Mouse (Mus musculus) olfactory bulb, adult 2 months (tissue): ENCODE results near the gene Fam13a. TPM values are rescaled to one million over a fixed set of nuclear protein-coding genes. Genes with fewer than 3 reads are reported as not detected.

Experiments used
- H3K27ac ChIP-seq: fragments of 200-500 bp; 2 replicates; pipeline ENCODE4 v1.5.1; 2012; ENCODE audit warnings: low read depth, low read length; ENCODE audit not compliant: insufficient read depth
- H3K4me1 ChIP-seq: fragments of 200-500 bp; 2 replicates; pipeline ENCODE4 v1.6.1; 2012; ENCODE audit warnings: low read length; ENCODE audit not compliant: control insufficient read depth, insufficient read depth
- H3K4me3 ChIP-seq: fragments of 200-500 bp; 2 replicates; pipeline ENCODE4 v1.5.1; 2012; ENCODE audit warnings: mild to moderate bottlenecking, low read depth, low read length, moderate library complexity; ENCODE audit not compliant: insufficient read depth
- CTCF ChIP-seq: fragments of 200-500 bp; IDR thresholded peaks from 2 replicates; pipeline ENCODE4 v1.5.1; 2012; ENCODE audit warnings: low read depth, mild to moderate bottlenecking, low read length, moderate library complexity; ENCODE audit not compliant: insufficient read depth
- POLR2A ChIP-seq: fragments of 200-500 bp; IDR thresholded peaks from 2 replicates; pipeline ENCODE4 v1.6.1; 2012; ENCODE audit warnings: mild to moderate bottlenecking, low read depth, low read length, moderate library complexity; ENCODE audit not compliant: insufficient read depth
- WGBS: fragments of 180-500 bp; shearing (Covaris S2); methylation state at CpG from one replicate; pipeline ENCODE4 v1.1.7; 2018; 5-methylcytosine and 5-hydroxymethylcytosine counted together
- polyA plus RNA-seq: library from polyadenylated mRNA; stranded (reverse); fragments of >200 nt; gene quantifications from 2 replicates; pipeline ENCODE4 v1.2.4, GENCODE M21; 2012; ENCODE audit warnings: low replicate concordance; ENCODE audit not compliant: missing spikeins, insufficient read depth, insufficient read length

Fam13a gene
- polyA plus RNA-seq, 1 experiment, result not detected

GRCm38 (mm10) chr6:58894994-58895393 lies 129.4 kb downstream of the Fam13a start:
- WGBS, result 42% methylated on average over 4 of the region's 4 CpGs

DNA sequence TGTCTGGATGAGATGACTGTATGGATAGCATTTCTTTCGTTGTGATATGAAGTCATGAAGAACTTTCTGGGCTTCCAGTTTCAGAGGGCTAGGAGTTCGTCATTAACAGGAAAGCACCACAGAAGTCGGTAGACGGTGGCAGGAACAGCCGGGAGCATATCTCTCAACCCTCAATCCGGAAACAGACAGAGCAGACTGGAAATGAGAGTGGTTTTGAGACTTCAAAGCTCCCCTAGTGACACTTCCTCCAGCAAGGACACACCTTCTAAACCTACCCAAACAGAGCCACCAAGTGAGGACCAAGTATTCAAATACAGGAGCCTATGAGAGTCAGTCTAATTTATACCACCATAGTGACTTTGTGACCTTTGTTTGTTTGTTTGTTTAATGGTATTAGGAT lies 131.0 kb downstream of the Fam13a start:
- WGBS, result 90% methylated on average over 6 of the region's 6 CpGs
- TF ChIP-seq POLR2A (no peak), CTCF (no peak)
- Histone ChIP-seq H3K4me1 (no peaks in the 10 kb centered on the region), H3K27ac (no peak overlapping the region), H3K4me3 (no peak overlapping the region)

More at GRCm38 (mm10) chr6:58894994-58895393, 129.4 kb downstream of the Fam13a start:
- no peak overlapping the region for H3K27ac ChIP-seq
- H3K4me1 ChIP-seq, result no peaks in the 10 kb centered on the region
- H3K4me3 ChIP-seq, result no peak overlapping the region
- TF ChIP-seq CTCF (no peak), POLR2A (no peak)

DNA sequence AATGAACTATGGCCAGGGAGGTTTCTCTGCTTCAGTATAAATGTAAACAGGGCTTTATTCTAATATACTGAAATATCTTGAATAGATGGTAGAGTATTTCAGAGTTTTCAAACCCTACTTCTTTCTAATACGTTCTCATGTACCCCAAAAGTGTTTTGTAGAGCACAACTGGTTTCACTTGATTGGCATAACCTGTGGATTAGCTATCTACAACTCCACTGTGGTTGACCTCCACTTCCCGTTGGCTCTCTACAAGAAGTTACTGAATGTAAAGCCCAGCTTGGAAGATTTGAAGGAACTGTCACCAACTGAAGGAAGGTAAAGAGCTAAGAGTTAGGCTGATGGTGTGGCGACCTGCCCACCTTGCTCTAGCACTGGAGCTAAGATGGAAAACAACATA lies 134.4 kb downstream of the Fam13a start:
- Histone ChIP-seq H3K4me3 (no peak overlapping the region), H3K27ac (no peak overlapping the region), H3K4me1 (no peaks in the 10 kb centered on the region)
- TF ChIP-seq POLR2A (no peak), CTCF (no peak)
- WGBS, result 96% methylated on average over 3 of the region's 3 CpGs

GRCm38 (mm10) chr6:58882271-58882670 lies 142.1 kb downstream of the Fam13a start:
- no peak for TF ChIP-seq CTCF
- no peak for TF ChIP-seq POLR2A
- WGBS, result 34% methylated on average over 6 of the region's 6 CpGs
- H3K27ac ChIP-seq, result no peak overlapping the region

More at GRCm38 (mm10) chr6:58882271-58882670, 142.1 kb downstream of the Fam13a start:
- Histone ChIP-seq H3K4me1 (0 out of 2 replicates have a peak, but pooled peaks cover 3% of the 10 kb centered on the region), H3K4me3 (no peak overlapping the region)

Other genes with a start within 250 kb of the Fam13a start
- not detected in 2 replicates for gene Herc3, start 193.1 kb downstream of the Fam13a start, polyA plus RNA-seq
- not detected in 2 replicates for gene Nap1l5, start 117.5 kb downstream of the Fam13a start, polyA plus RNA-seq
- gene Tigd2, start 184.3 kb upstream of the Fam13a start, polyA plus RNA-seq, result not detected in 2 replicates